Mouse (Mus musculus): Measurements from ENCODE around the gene Lpar2. TPM values are rescaled to one million over a fixed set of nuclear protein-coding genes. Genes with fewer than 3 reads are reported as not detected.

Lpar2 gene
- polyA plus RNA-seq, 1 experiment from 2014 or later, result 8.3 TPM

GRCm38 (mm10) chr8:69793666-69794065, 28.6 kb upstream of the Lpar2 start:
- ATAC-seq (no peak), DNase-seq (ENCODE audit: low read depth, low spot score) (no peak)
- CTCF ChIA-PET, result interaction anchor here (1.0 to 2.6 kb wide), 2 partner anchors 35 to 168 kb away, joined by 4 to 10 read pairs; partner anchors contain the start of gene Zfp868
- no peak for TF ChIP-seq CTCF (IDR thresholded peaks at IDR 0.05)
- H3K27me3 ChIP-seq, result no peaks in the 10 kb centered on the region
- POLR2A ChIA-PET, result interaction anchor here (0.8 kb wide), 1 partner anchor 15 kb away, joined by 4 read pairs; the partner anchor contains the start of gene Gmip
- in situ Hi-C loops (cut with MboI; ENCODE audit: low pct_unique_long_range_greater_than_20kb), result loop anchor here (5.0 kb wide), 1 partner anchor 166 kb away; the partner anchor contains the start of gene Zfp868

DNA sequence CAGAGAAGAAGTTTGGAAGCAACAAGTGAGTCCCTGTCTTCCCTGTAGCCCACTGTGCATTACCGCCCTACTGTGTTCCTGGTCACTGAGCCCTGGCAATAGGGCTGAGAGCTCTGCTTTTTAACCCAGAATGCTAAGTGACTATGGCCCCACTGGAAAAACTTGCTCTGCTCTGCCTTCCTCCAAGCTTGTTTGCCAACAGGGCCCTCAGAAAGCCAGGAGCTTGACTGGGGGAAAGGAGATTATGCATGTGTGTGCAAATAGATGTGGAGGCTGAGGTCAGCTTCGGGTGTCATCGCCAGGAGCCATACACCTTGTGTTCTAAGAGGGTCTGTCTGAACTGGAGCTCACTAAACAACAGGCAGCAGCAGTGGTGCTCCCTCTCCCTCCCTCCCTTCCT, 28.1 kb upstream of the Lpar2 start:
- CTCF ChIA-PET, result interaction anchor here (2.6 kb wide), 1 partner anchor 169 kb away, joined by 10 read pairs; the partner anchor contains the start of gene Zfp868
- POLR2A ChIA-PET, result interaction anchor here (0.8 kb wide), 1 partner anchor 14 kb away, joined by 4 read pairs; the partner anchor contains the start of gene Gmip
- in situ Hi-C loops (cut with MboI; ENCODE audit: low pct_unique_long_range_greater_than_20kb), result loop anchor here (5.0 kb wide), 1 partner anchor 167 kb away; the partner anchor contains the start of gene Zfp868
- ATAC-seq (no peak), DNase-seq (ENCODE audit: low read depth, low spot score) (no peak)
- H3K27me3 ChIP-seq, result no peaks in the 10 kb centered on the region
- no peak for TF ChIP-seq CTCF (IDR thresholded peaks at IDR 0.05)

DNA sequence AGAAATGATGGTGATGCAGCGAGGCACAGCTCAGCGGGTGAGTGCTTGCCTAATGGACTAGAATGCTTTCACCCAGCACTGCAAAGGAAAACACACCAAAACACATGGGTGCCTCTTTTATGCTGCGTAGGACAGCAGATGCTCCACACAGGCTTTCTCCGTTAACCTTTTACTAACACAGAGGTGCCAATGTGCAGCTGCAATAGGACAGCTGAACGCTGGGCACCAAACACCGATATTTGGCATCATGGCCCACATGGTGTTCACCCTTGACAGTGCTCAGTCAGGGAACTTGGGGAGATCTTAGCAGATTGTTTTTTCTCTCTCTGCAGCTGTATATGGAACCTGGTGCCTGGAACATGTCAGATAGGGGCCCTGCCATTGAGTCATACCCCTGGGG, 27.3 kb upstream of the Lpar2 start:
- no peak for TF ChIP-seq CTCF (IDR thresholded peaks at IDR 0.05)
- in situ Hi-C loops (cut with MboI; ENCODE audit: low pct_unique_long_range_greater_than_20kb), result loop anchor here (5.0 kb wide), 1 partner anchor 168 kb away; the partner anchor contains the start of gene Zfp868
- CTCF ChIA-PET, result interaction anchor here (1.0 to 2.6 kb wide), 2 partner anchors 24 to 170 kb away, joined by 4 to 10 read pairs; partner anchors contain the start of gene Zfp868
- H3K27me3 ChIP-seq, result no peaks in the 10 kb centered on the region
- DNase-seq (ENCODE audit: low read depth, low spot score), result no peak
- ATAC-seq, result no peak
- POLR2A ChIA-PET, result no interaction called here

DNA sequence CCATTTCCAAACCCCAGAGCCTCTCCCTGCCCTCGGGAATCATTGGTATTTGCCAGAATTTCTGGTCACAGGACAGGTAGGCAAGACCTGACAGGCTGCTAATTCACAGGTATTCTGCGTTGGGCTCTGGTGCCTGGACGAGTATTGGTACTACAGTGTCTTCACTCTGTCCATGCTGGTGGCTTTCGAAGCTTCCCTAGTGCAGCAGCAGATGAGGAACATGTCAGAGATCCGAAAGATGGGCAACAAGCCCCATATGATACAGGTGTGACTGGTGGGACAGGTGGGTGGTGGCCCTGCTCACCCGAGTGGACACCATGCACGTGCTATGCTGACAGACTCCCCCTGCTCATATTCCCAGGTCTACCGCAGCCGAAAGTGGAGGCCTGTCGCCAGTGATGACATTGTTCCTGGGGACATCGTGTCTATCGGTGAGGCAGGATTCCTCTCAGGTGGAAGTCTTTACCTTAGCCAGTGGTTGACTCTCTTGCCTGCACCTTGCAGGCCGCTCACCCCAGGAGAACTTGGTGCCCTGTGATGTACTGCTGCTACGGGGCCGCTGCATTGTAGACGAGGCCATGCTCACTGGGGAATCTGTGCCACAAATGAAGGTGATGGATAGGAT, 25.4 kb upstream of the Lpar2 start:
- ATAC-seq (no peak), DNase-seq (ENCODE audit: low read depth, low spot score) (no peak)
- H3K27me3 ChIP-seq, result no peaks in the 10 kb centered on the region
- POLR2A ChIA-PET, result no interaction called here
- in situ Hi-C loops (cut with MboI; ENCODE audit: low pct_unique_long_range_greater_than_20kb), result no loop called here
- CTCF ChIA-PET, result interaction anchor here (1.3 to 1.5 kb wide), 3 partner anchors 16 to 172 kb away, joined by 3 to 5 read pairs (median 4); partner anchors contain the start of gene Zfp868
- no peak for TF ChIP-seq CTCF (IDR thresholded peaks at IDR 0.05)

GRCm38 (mm10) chr8:69797661-69798060, 24.6 kb upstream of the Lpar2 start:
- H3K27me3 ChIP-seq, result no peaks in the 10 kb centered on the region
- POLR2A ChIA-PET, result no interaction called here
- in situ Hi-C loops (cut with MboI; ENCODE audit: low pct_unique_long_range_greater_than_20kb), result no loop called here
- TF ChIP-seq CTCF (IDR thresholded peaks at IDR 0.05), result no peak
- no peak for ATAC-seq
- no peak for DNase-seq (ENCODE audit: low read depth, low spot score)
- CTCF ChIA-PET, result no interaction called here

- POLR2A ChIA-PET, result no interaction called here
- in situ Hi-C loops (cut with MboI; ENCODE audit: low pct_unique_long_range_greater_than_20kb), result no loop called here
- DNase-seq (ENCODE audit: low read depth, low spot score) (no peak), ATAC-seq (no peak)
- TF ChIP-seq CTCF (IDR thresholded peaks at IDR 0.05), result no peak
- CTCF ChIA-PET, result no interaction called here
- no peaks in the 10 kb centered on the region for H3K27me3 ChIP-seq
These were observed 23.0 kb upstream of the Lpar2 start for GRCm38 (mm10) chr8:69799261-69799660.

GRCm38 (mm10) chr8:69799946-69800345, 22.3 kb upstream of the Lpar2 start:
- POLR2A ChIA-PET, result no interaction called here
- H3K27me3 ChIP-seq, result no peaks in the 10 kb centered on the region
- in situ Hi-C loops (cut with MboI; ENCODE audit: low pct_unique_long_range_greater_than_20kb), result loop anchor here (25.0 kb wide), 1 partner anchor 688 kb away; no protein-coding TSS in a partner anchor
- DNase-seq (ENCODE audit: low read depth, low spot score) (no peak), ATAC-seq (peak; percentile 9)
- TF ChIP-seq CTCF (IDR thresholded peaks at IDR 0.05), result no peak
- CTCF ChIA-PET, result no interaction called here

GRCm38 (mm10) chr8:69801796-69802195, 20.4 kb upstream of the Lpar2 start:
- no peaks in the 10 kb centered on the region for H3K27me3 ChIP-seq
- ChIA-PET CTCF (no interaction called here), POLR2A (no interaction called here)
- ATAC-seq, result no peak
- TF ChIP-seq CTCF (IDR thresholded peaks at IDR 0.05), result no peak
- no peak for DNase-seq (ENCODE audit: low read depth, low spot score)
- in situ Hi-C loops (cut with MboI; ENCODE audit: low pct_unique_long_range_greater_than_20kb), result loop anchor here (25.0 kb wide), 1 partner anchor 689 kb away; no protein-coding TSS in a partner anchor

GRCm38 (mm10) chr8:69802216-69802615, 20.0 kb upstream of the Lpar2 start:
- ATAC-seq (no peak), DNase-seq (ENCODE audit: low read depth, low spot score) (no peak)
- POLR2A ChIA-PET, result no interaction called here
- CTCF ChIA-PET, result no interaction called here
- in situ Hi-C loops (cut with MboI; ENCODE audit: low pct_unique_long_range_greater_than_20kb), result loop anchor here (25.0 kb wide), 1 partner anchor 690 kb away; no protein-coding TSS in a partner anchor
- H3K27me3 ChIP-seq, result no peaks in the 10 kb centered on the region
- no peak for TF ChIP-seq CTCF (IDR thresholded peaks at IDR 0.05)

GRCm38 (mm10) chr8:69803366-69803765, 18.9 kb upstream of the Lpar2 start:
- ChIA-PET CTCF (no interaction called here), POLR2A (no interaction called here)
- no peaks in the 10 kb centered on the region for H3K27me3 ChIP-seq
- DNase-seq (ENCODE audit: low read depth, low spot score) (no peak), ATAC-seq (no peak)
- in situ Hi-C loops (cut with MboI; ENCODE audit: low pct_unique_long_range_greater_than_20kb), result loop anchor here (25.0 kb wide), 1 partner anchor 691 kb away; no protein-coding TSS in a partner anchor
- no peak for TF ChIP-seq CTCF (IDR thresholded peaks at IDR 0.05)

DNA sequence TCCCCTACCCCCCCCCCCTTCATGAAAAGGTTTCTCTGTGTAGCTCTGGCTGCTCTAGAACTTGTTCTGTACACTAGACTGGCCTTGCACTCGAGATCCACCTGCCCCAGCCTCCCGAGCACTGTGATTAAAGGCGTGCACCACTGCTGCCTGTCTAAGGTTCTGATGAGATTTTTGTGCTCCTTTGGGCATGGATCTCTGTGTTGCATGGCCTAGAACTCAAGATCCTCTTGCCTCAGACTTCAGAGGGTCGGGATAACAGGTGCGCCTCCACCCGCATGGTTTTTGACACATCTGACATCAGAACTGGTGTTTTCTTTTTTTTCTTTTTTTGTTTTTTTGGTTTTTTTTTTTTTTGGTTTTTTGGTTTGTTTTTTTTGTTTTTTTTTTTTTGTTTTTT, 17.7 kb upstream of the Lpar2 start:
- ATAC-seq, result no peak
- no peaks in the 10 kb centered on the region for H3K27me3 ChIP-seq
- ChIA-PET CTCF (no interaction called here), POLR2A (no interaction called here)
- no peak for TF ChIP-seq CTCF (IDR thresholded peaks at IDR 0.05)
- no peak for DNase-seq (ENCODE audit: low read depth, low spot score)
- in situ Hi-C loops (cut with MboI; ENCODE audit: low pct_unique_long_range_greater_than_20kb), result loop anchor here (25.0 kb wide), 1 partner anchor 692 kb away; no protein-coding TSS in a partner anchor

All from Patski (cell line).